Mouse (Mus musculus): Measurements from ENCODE around the gene Cdh22.

DNA sequence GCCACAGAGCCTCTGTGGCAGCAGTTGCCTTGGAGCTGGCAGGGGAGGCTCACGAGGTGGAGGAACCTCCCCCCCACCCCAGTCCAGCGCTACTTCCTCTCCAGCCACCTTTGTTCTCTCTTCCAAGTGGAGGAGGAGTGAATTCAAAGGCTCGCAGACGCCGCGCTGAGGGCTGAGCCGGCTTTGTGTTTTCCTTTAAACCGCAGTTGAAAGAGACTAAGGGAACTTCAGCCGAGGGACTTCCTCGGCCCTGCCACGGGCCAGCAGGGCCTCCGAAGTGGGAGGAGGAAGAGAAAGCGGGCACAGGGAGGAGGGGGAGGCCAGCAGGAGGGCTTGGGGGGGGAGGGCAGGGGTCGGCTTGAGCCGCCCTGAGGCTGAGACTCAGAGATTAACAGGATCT, 101.1 kb downstream of the Cdh22 start:
- TF ChIP-seq POLR2A (IDR thresholded peaks at IDR 0.05; ENCODE audit: low read depth, low read length): no peak
- no peak for TF ChIP-seq CTCF (conservative IDR thresholded peaks at IDR 0.05; ENCODE audit: insufficient read depth, insufficient read length, low read depth, low read length)

Data from kidney, adult 2 months (tissue).